Mouse (Mus musculus) midbrain, embryonic 14.5 days (tissue): ENCODE data around the gene Slc10a6. TPM values are rescaled to one million over a fixed set of nuclear protein-coding genes. Genes with fewer than 3 reads are reported as not detected.

Source experiments
- ATAC-seq: fragments of 200-750 bp; cut with Nextera tagmentation; 2 replicates; pipeline ENCODE4 v1.8.0; 2017; ENCODE audit warnings: moderate number of reproducible peaks, moderate library complexity; ENCODE audit not compliant: low FRiP score, low TSS enrichment
- DNase-seq: peaks from one replicate; pipeline ENCODE4 v3.0.0-alpha.2; 2015
- H3K27ac ChIP-seq: fragments of 300-500 bp; sonication (generic); replicated peaks from 2 replicates; pipeline ENCODE4 v1.5.1; 2014; ENCODE audit warnings: mild to moderate bottlenecking, low read depth, low read length, moderate library complexity
- H3K27me3 ChIP-seq: fragments of 300-500 bp; sonication (generic); 2 replicates; pipeline ENCODE4 v1.6.1; 2014; ENCODE audit warnings: low read length, control low read depth, mixed read lengths; ENCODE audit not compliant: control insufficient read depth, insufficient read depth
- H3K36me3 ChIP-seq: fragments of 300-500 bp; sonication (generic); 2 replicates; pipeline ENCODE4 v1.6.1; 2014; ENCODE audit warnings: low read length, control low read depth; ENCODE audit not compliant: control insufficient read depth, insufficient read depth
- H3K4me1 ChIP-seq: fragments of 300-500 bp; sonication (generic); 2 replicates; pipeline ENCODE4 v1.6.1; 2014; ENCODE audit warnings: mild to moderate bottlenecking, antibody characterized with exemption, low read length, control low read depth; ENCODE audit not compliant: control insufficient read depth, insufficient read depth
- H3K4me2 ChIP-seq: fragments of 300-500 bp; sonication (generic); 2 replicates; pipeline ENCODE4 v1.6.1; 2014; ENCODE audit warnings: mild to moderate bottlenecking, low read length, moderate library complexity
- H3K4me3 ChIP-seq: fragments of 300-500 bp; sonication (generic); replicated peaks from 2 replicates; pipeline ENCODE4 v1.5.1; 2014; ENCODE audit warnings: low read depth, low read length
- H3K9ac ChIP-seq: fragments of 300-500 bp; sonication (generic); replicated peaks from 2 replicates; pipeline ENCODE4 v1.6.1; 2014; ENCODE audit warnings: mild to moderate bottlenecking, low read length, moderate library complexity
- H3K9me3 ChIP-seq: fragments of 300-500 bp; sonication (generic); 2 replicates; pipeline ENCODE4 v1.6.1; 2016; ENCODE audit warnings: low read length, control low read depth, mixed read lengths; ENCODE audit not compliant: control insufficient read depth
- WGBS: fragments of 180-500 bp; shearing (Covaris S2); extraction: QIAGEN DNeasy Blood & Tissue Kit; methylation state at CpG from one replicate; pipeline ENCODE4 v1.1.7; 2014; 5-methylcytosine and 5-hydroxymethylcytosine counted together
- polyA plus RNA-seq: library from polyadenylated mRNA; unstranded; fragments of >200 nt; fragmentation: Nextera tagmentation; extraction: Ambion mirVana; gene quantifications from 2 replicates; pipeline ENCODE4 v1.2.1, GENCODE M21; 2014

Gene Slc10a6
- 0.27 and 0.29 TPM in 2 replicates for polyA plus RNA-seq

DNA sequence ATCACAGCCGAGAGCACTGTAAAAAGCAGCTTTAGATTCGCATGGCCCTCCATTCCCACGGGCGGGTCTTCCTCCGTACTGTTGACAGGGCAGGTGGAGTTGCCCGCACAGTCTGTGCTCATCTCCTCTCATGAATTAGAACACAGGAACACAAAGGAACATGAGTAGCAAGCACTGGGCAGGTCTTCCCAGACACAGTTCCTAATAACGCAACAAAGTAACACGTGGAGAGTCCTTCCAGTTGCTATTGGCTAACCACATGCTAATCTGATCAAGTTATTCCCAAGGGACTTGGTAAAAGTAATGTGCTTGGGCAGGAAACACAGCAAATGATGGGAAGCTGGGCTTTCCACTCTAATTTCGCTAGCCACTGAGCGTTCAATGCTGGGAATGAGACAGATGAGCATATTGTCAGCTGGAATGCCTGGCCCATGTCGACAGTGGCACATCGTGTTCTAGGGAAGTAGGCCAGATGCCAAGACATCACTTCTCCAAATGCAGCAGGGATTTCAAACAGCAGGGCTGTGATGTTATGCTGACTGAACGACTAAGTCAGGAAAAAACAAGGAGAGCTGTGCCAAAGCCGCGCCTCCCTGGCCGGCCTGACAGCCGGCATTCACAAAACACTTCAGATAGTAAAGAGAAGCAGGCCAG is at the start of gene Slc10a6:
Gene Slc10a6, minus strand, starts transcription at position 293 of the 654 bp plus-strand sequence.
- H3K4me2 ChIP-seq = no peak within 1 kb of the TSS

DNA sequence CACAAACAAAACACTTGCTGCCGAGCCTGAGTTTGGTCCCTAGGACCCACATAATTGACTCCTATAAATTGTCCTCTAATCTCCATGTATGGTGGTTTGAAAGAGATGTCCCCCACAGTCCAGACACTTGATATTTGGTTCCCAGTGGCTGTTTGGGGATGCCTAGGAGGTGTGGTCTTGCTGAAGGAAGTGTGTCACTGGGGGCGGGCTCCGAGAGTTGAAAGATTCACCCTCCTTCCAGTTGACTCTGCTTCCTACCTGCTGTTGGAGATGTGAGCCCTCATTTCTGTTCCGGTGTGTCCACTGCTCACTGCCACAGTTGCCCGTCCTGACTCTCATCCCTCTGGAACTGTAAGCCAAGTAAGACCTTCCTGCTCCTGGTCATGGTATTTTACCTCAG is 49.8 kb upstream of the Slc10a6 start:
- Histone ChIP-seq H3K27ac (no peak overlapping the region), H3K4me3 (no peak overlapping the region), H3K9ac (no peak overlapping the region), H3K9me3 (no peaks in the 10 kb centered on the region), H3K4me1 (no peaks in the 10 kb centered on the region), H3K4me2 (no peak overlapping the region), H3K27me3 (no peaks in the 10 kb centered on the region), H3K36me3 (no peaks in the 10 kb centered on the region)
- 90% methylated on average over 5 of the region's 5 CpGs for WGBS
- DNase-seq (no peak), ATAC-seq (no peak)

More for the DNA sequence above, at the start of gene Slc10a6:
- ATAC-seq (no peak), DNase-seq (peak; percentile 68)
- no peak within 1 kb of the TSS for H3K4me3 ChIP-seq
- H3K9me3 ChIP-seq = no peaks in the 10 kb centered on the region
- no peak within 1 kb of the TSS for H3K27ac ChIP-seq
- no peaks in the 10 kb centered on the region for H3K36me3 ChIP-seq
- no peak within 1 kb of the TSS for H3K9ac ChIP-seq
- 69% methylated on average over 17 of the region's 17 CpGs for WGBS
- no peaks in the 10 kb centered on the region for H3K4me1 ChIP-seq
- H3K27me3 ChIP-seq = no peaks in the 10 kb centered on the region

DNA sequence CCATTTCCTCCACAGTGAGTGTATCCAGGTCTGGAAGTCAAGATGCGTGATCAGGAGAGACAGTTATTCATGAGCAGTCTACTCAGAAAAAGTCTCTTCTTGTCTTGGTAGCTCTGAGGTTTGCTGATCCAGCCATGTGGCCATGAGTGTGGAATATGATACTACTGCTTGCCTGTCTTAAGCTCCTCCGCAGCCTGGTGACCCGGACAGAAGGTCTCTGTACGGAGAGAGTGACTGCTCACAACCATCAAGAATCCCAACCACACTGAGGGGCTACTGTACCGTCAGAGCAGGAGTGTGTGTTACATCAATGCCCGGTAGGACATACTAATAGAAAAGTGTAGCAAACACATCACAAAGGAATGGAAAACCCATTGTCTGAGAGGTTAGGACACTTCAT is 48.7 kb upstream of the Slc10a6 start:
- no peak for ATAC-seq

DNA sequence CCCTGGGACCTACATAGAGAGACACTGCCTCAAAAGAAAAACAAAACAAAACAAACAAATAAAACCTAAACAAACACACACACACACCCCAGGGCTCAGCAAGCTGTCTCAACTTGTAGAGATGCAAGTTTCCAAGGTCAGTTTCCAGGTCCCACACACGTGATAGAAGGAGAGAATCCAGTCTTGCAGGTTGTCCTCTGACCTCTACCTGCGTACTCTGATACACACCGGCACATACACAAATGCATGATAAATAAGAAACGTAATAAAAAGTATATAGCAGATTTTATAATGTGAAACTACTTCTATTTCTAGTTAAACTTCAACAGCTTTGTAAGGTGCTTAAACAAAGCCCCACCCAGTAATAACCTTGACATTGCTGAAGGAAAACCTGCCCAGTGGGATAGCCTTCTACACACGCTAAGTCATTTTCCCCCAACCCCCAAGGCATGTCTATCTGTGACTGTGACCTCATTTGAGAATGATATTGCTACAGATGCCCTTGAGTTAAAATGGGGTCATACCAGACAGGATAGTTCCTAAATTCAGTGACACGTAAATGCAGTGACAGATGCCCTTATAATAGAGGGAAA is 47.2 kb upstream of the Slc10a6 start:
- Histone ChIP-seq H3K27me3 (no peaks in the 10 kb centered on the region), H3K36me3 (no peaks in the 10 kb centered on the region), H3K27ac (no peak overlapping the region), H3K4me2 (no peak overlapping the region), H3K4me3 (no peak overlapping the region), H3K4me1 (no peaks in the 10 kb centered on the region), H3K9ac (no peak overlapping the region), H3K9me3 (no peaks in the 10 kb centered on the region)
- WGBS = 87% methylated on average over 6 of the region's 6 CpGs
- ATAC-seq = no peak
- DNase-seq = no peak

More for the DNA sequence above, 48.7 kb upstream of the Slc10a6 start:
- Histone ChIP-seq H3K4me1 (no peaks in the 10 kb centered on the region), H3K27ac (no peak overlapping the region), H3K4me2 (no peak overlapping the region), H3K27me3 (no peaks in the 10 kb centered on the region), H3K4me3 (no peak overlapping the region), H3K9ac (no peak overlapping the region), H3K36me3 (no peaks in the 10 kb centered on the region), H3K9me3 (no peaks in the 10 kb centered on the region)
- no peak for DNase-seq
- WGBS = 83% methylated on average over 6 of the region's 6 CpGs

DNA sequence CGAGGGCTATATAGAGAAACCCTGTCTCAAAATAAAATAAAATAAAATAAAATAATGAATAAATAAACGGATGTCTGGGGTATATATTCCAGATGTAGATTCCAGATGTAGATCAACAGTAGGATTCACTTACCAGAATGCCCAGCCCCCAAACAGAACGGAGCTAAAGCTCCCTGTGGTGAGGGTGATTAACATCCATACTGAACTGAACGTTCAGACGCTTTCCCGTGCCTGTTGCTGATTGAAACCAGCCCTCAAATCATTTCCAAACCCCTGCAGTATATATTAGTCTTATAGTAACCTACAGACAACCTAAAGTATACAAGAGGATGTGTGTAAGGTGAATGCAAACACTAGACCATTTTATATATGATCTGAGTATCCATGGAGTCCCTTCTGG is 45.3 kb upstream of the Slc10a6 start:
- no peaks in the 10 kb centered on the region for H3K27me3 ChIP-seq
- H3K4me2 ChIP-seq = no peak overlapping the region
- no peak overlapping the region for H3K27ac ChIP-seq
- H3K4me1 ChIP-seq = no peaks in the 10 kb centered on the region
- no peaks in the 10 kb centered on the region for H3K9me3 ChIP-seq
- ATAC-seq (no peak), DNase-seq (no peak)
- WGBS = 66% methylated on average over 6 of the region's 6 CpGs
- no peaks in the 10 kb centered on the region for H3K36me3 ChIP-seq
- no peak overlapping the region for H3K4me3 ChIP-seq
- no peak overlapping the region for H3K9ac ChIP-seq

DNA sequence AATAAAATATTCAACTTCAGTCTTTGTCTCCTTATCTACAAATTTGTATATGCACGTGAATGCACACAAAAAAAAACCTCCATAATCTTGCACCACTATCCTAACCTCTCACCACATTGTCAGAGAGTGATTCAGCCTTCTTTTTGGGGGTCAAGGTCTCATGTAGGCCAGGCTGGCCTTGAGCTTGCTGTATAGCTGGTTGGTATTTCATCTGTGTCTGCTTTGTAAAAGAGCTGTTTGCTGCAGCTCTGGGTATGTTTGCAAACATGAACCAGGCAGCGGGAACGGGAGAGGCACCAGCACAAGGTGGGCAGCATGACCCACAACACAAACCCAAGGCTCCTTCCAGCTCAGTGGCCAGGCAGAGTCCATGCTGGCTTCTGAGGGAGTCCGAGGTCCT is 44.4 kb upstream of the Slc10a6 start:
- Histone ChIP-seq H3K4me3 (no peak overlapping the region), H3K27ac (no peak overlapping the region), H3K27me3 (no peaks in the 10 kb centered on the region), H3K9me3 (no peaks in the 10 kb centered on the region), H3K9ac (no peak overlapping the region), H3K4me2 (no peak overlapping the region), H3K36me3 (no peaks in the 10 kb centered on the region), H3K4me1 (no peaks in the 10 kb centered on the region)
- ATAC-seq = no peak
- 82% methylated on average over 4 of the region's 4 CpGs for WGBS
- DNase-seq = no peak

DNA sequence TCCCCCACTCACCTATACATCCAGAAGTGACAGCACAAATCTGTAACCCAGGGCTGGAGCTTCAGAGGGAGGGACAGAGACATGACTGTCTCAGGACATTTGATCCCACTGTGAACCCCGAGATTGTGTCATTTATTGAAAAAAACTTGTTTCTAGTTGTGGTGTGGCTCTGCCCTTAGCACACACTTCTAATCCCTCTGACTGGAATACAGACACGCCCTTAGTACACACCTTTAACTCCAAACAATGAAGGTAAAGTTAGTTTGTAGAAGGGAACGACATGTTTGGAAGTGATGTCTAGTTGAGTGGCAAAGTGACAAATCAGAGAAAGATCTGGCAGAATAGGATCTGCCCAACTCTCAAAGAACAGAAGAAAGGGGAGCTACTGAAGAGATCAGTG is 42.7 kb upstream of the Slc10a6 start:
- H3K9ac ChIP-seq = no peak overlapping the region

DNA sequence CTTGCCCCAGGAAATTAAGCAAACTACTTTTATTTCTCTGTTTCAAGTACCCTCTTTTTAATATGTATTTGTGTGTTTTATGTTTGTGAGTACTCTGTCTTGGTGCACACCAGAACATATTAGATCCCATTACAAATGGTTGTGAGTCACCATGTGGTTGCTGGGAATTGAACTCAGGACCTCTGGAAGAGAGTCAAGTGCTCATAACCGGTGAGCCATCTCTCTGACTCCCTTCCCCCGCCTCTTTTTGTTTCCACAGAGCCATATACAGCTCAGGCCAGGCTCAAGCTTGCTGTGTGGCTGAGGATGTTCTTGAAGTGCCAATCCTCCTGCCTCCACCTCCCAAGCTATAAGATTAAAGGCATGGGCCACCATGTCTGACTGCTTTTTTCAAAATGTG is 36.7 kb upstream of the Slc10a6 start:
- no peaks in the 10 kb centered on the region for H3K36me3 ChIP-seq
- 85% methylated on average over 2 of the region's 2 CpGs for WGBS
- DNase-seq = no peak

More for the DNA sequence above, 42.7 kb upstream of the Slc10a6 start:
- Histone ChIP-seq H3K4me1 (no peaks in the 10 kb centered on the region), H3K4me3 (no peak overlapping the region), H3K27ac (no peak overlapping the region), H3K4me2 (no peak overlapping the region), H3K36me3 (no peaks in the 10 kb centered on the region), H3K9me3 (no peaks in the 10 kb centered on the region), H3K27me3 (no peaks in the 10 kb centered on the region)
- ATAC-seq = no peak
- WGBS = 73% methylated on average over 3 of the region's 3 CpGs
- DNase-seq = no peak

DNA sequence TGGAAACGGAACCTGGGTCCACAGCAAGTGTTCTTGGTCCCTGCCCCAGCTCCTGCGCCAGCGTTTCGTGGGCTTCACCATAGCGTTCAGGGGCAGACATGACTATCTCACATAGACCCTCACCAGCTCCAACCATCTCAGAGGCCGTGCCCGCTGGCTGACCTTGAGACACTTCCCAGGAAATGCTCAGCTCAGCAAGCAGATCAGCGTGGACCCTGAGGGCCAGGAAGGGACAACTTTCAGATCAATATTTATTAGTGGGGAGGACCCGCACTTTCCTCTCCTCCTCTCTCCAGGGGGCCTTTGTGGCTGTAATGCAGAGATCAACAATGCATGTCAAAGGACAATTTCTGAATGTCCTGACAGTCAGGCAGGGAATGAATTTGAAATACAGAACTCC is 35.7 kb upstream of the Slc10a6 start:
- no peak for ATAC-seq
- Histone ChIP-seq H3K4me1 (no peaks in the 10 kb centered on the region), H3K9ac (no peak overlapping the region), H3K9me3 (no peaks in the 10 kb centered on the region), H3K27me3 (no peaks in the 10 kb centered on the region), H3K4me2 (no peak overlapping the region), H3K36me3 (no peaks in the 10 kb centered on the region), H3K27ac (no peak overlapping the region), H3K4me3 (no peak overlapping the region)
- whole genome bisulfite sequencing = 71% methylated on average over 9 of the region's 9 CpGs
- DNase-seq = no peak

More for the DNA sequence above, 36.7 kb upstream of the Slc10a6 start:
- ATAC-seq = no peak
- Histone ChIP-seq H3K27me3 (no peaks in the 10 kb centered on the region), H3K9ac (no peak overlapping the region), H3K27ac (no peak overlapping the region), H3K4me3 (no peak overlapping the region), H3K9me3 (no peaks in the 10 kb centered on the region), H3K4me1 (no peaks in the 10 kb centered on the region), H3K4me2 (no peak overlapping the region)
